Mouse (Mus musculus): ENCODE data around the gene Vmn1r148.
"Not testable (repeated sequence)": the region's sequence is repeated elsewhere in the genome, so short reads cannot be mapped to it uniquely, and the experiment has no call there.

The Vmn1r148 gene

DNA sequence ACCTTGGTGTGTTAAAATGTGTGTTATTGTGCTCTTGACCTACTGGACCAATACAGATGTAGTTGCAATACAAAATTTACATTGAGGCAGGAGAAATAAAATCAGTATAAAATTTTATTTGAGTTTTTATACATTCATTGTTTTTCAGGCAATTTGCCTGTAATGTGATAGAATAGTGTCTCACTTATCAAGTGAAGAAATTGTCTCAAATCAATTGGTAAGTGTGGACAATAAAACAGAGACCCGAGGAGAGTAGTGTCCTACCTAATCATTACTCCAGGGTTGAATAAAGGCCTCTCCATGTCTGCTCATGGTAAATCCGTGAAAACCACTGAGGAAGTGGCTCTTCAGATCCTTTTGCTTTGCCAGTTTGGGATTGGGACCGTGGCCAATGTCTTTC is at the start of gene Vmn1r148:
Gene Vmn1r148 (plus strand): TSS at position 301 of the 400 bp plus-strand sequence.
- not testable (repeated sequence) for DNase-seq

GRCm38 (mm10) chr7:22370939-22371338 is 42.4 kb upstream of the Vmn1r148 start, which contains the start of gene Gm8660:
Gene Gm8660 (minus strand): TSS chr7:22371039.
- not testable (repeated sequence) for DNase-seq

GRCm38 (mm10) chr7:22438129-22438528 is 24.7 kb downstream of the Vmn1r148 start, which contains the start of gene Vmn1r149:
Gene Vmn1r149 (minus strand): TSS chr7:22438229.
- not testable (repeated sequence) for DNase-seq

DNA sequence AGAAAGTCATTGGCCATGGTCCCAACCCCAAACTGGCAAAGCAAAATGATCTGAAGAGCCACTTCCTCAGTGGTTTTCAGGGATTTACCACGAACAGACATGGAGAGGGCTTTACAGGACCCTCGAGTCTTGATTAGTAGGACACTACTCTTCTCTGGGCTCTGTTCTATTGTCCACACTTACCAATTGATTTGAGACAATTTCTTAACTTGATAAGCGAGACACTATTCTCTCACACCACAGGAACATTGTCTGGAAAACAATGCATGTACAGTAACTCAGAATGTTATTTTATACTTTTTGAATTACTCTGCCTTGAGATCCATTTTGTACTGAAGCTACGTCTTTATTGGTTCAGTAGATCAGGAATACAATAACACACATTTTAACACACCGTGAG is 50.6 kb downstream of the Vmn1r148 start, which contains the start of gene Gm10665:
Gene Gm10665 (minus strand): TSS at position 101 of the 400 bp plus-strand sequence.
- not testable (repeated sequence) for DNase-seq

Measured in cerebellum, adult 18-20 months (tissue).